Mouse (Mus musculus) MEL (cell line): ENCODE results near the gene Cebpg.

Source experiments
- CTCF ChIP-seq, 3 experiments: IDR thresholded peaks in 2 of 3; conservative IDR thresholded peaks in 1 of 3; 2 replicates each; pipeline ENCODE4 v1.5.1; 2011 to 2012; ENCODE audit warnings: low read length in 3 of 3, low read depth in 2 of 3, mild to moderate bottlenecking in 2 of 3, improper control_type of control experiment in 1 of 3, inconsistent platforms in 1 of 3, mixed read lengths in 1 of 3, moderate library complexity in 1 of 3; ENCODE audit not compliant: control insufficient read depth in 1 of 3, insufficient read depth in 1 of 3, poor library complexity in 1 of 3, severe bottlenecking in 1 of 3
- EP300 ChIP-seq, 2 experiments: IDR thresholded peaks; 2 replicates each; pipeline ENCODE4 v1.6.1; 2011; ENCODE audit warnings: improper control_type of control experiment in 2 of 2, low read length in 2 of 2, low read depth in 1 of 2, mild to moderate bottlenecking in 1 of 2
- NELFE ChIP-seq: IDR thresholded peaks from 2 replicates; pipeline ENCODE4 v1.6.1; 2011; ENCODE audit warnings: low read depth, low read length, improper control_type of control experiment
- TCF12 ChIP-seq: IDR thresholded peaks from 2 replicates; pipeline ENCODE4 v1.6.1; 2014; ENCODE audit warnings: low read depth, mild to moderate bottlenecking, inconsistent platforms, low read length, improper control_type of control experiment, moderate library complexity
- USF2 ChIP-seq, 2 experiments: IDR thresholded peaks; 2 replicates each; pipeline ENCODE4 v1.6.1; 2011 to 2012; ENCODE audit warnings: improper control_type of control experiment in 2 of 2, low read length in 2 of 2, borderline replicate concordance in 1 of 2, inconsistent platforms in 1 of 2, low read depth in 1 of 2, mild to moderate bottlenecking in 1 of 2; ENCODE audit not compliant: insufficient read depth in 1 of 2

DNA sequence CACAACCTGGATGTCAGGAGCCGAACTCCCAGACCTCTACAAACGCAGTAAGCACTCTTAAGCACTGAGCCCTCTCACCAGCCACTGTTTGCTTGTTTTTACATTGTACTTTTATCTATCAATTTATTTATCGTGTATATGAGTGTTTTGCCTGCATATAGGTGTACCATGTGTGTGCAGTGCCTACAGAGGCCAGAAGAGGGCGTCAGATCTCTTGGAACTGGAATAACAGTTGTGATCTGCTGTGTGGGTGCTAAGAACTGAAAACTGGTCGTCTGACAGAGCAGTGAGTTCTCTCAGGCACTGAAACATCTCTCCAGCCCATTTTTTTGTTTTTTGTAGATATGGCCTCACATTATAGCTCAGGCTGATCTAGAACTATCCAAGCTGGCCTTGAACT lies 3.1 kb upstream of the Cebpg start:
- peak; percentile 18 to 30 (median 26); a peak in 4 of 6 replicates for TF ChIP-seq CTCF (IDR thresholded peaks at IDR 0.05 in 2 of 3, conservative IDR thresholded peaks at IDR 0.05 in 1 of 3; ENCODE audit: control insufficient read depth in 1 of 3, insufficient read depth in 1 of 3, low read depth in 2 of 3, low read length in 3 of 3, poor library complexity in 1 of 3, severe bottlenecking in 1 of 3)
- no peak for TF ChIP-seq TCF12
- no peak for TF ChIP-seq EP300 (IDR thresholded peaks at IDR 0.05; ENCODE audit: low read depth in 1 of 2, low read length in 2 of 2)
- no peak for TF ChIP-seq NELFE
- TF ChIP-seq USF2 (IDR thresholded peaks at IDR 0.05; ENCODE audit: borderline replicate concordance in 1 of 2, insufficient read depth in 1 of 2, low read depth in 1 of 2, low read length in 2 of 2): no peak
